Mouse (Mus musculus) embryo, embryonic 11.5 days (tissue): ENCODE measurements at regions not wholly inside any gene's neighbourhood (a gene's known extent, or its start where the extent isn't known, plus 50 kb on each side); places are given as distances from the start of the nearest gene placed in this dataset.

Experiments used
- DNase-seq: peaks from one replicate; pipeline ENCODE4 v3.0.0-alpha.2; 2012; ENCODE audit warnings: low read depth, low spot score

GRCm38 (mm10) chr5:111543721-111544495 is 126.7 kb downstream of the Mn1 start:
- no peak for DNase-seq

GRCm38 (mm10) chr5:111553471-111554382 is 136.6 kb downstream of the Mn1 start:
- DNase-seq: no peak

GRCm38 (mm10) chr5:111554551-111555311 is 137.6 kb downstream of the Mn1 start:
- no peak for DNase-seq

GRCm38 (mm10) chr5:111555312-111555957 is 138.3 kb downstream of the Mn1 start:
- DNase-seq: no peak

- no peak for DNase-seq
Observed at GRCm38 (mm10) chr5:111555981-111556380, 138.8 kb downstream of the Mn1 start.

- DNase-seq: no peak
Observed at GRCm38 (mm10) chr5:111560432-111560831, 143.3 kb downstream of the Mn1 start.

GRCm38 (mm10) chr5:111561301-111561700 is 144.1 kb downstream of the Mn1 start:
- DNase-seq: no peak

- DNase-seq: no peak
Observed at GRCm38 (mm10) chr5:111570826-111571225, 153.7 kb downstream of the Mn1 start.

- no peak for DNase-seq
Observed at GRCm38 (mm10) chr5:111573265-111573873, 156.2 kb downstream of the Mn1 start.

- no peak for DNase-seq
Observed at GRCm38 (mm10) chr5:111574219-111574840, 157.2 kb downstream of the Mn1 start.

GRCm38 (mm10) chr5:111575376-111575775 is 158.2 kb downstream of the Mn1 start:
- no peak for DNase-seq

- no peak for DNase-seq
Observed at GRCm38 (mm10) chr5:111577441-111577840, 156.3 kb upstream of the Gm26897 start.

GRCm38 (mm10) chr5:111578088-111578487 is 155.6 kb upstream of the Gm26897 start:
- no peak for DNase-seq

GRCm38 (mm10) chr5:111578977-111579727 is 154.6 kb upstream of the Gm26897 start:
- DNase-seq: no peak

- DNase-seq: peak; percentile 80
Observed at GRCm38 (mm10) chr5:111580870-111581771, 152.6 kb upstream of the Gm26897 start.

GRCm38 (mm10) chr5:111582004-111582403 is 151.7 kb upstream of the Gm26897 start:
- DNase-seq: no peak

GRCm38 (mm10) chr5:111590619-111591081 is 143.1 kb upstream of the Gm26897 start:
- DNase-seq: no peak

- DNase-seq: no peak
Observed at GRCm38 (mm10) chr5:111592807-111593206, 140.9 kb upstream of the Gm26897 start.

GRCm38 (mm10) chr5:111594111-111594510 is 139.6 kb upstream of the Gm26897 start:
- no peak for DNase-seq
